Mouse (Mus musculus): ENCODE data around the gene Tssc4.

Gene Tssc4

GRCm38 (mm10) chr7:143046358-143046757 lies 22.7 kb upstream of the Tssc4 start:
- DNase-seq = no peak

GRCm38 (mm10) chr7:143049331-143049730 lies 19.7 kb upstream of the Tssc4 start:
- no peak for DNase-seq

- peak; percentile 59 for DNase-seq
Measured at GRCm38 (mm10) chr7:143049841-143050816, 18.9 kb upstream of the Tssc4 start.

- DNase-seq = peak; percentile 30
Measured at GRCm38 (mm10) chr7:143051316-143051715, 17.7 kb upstream of the Tssc4 start.

- peak; percentile 94 for DNase-seq
Measured at GRCm38 (mm10) chr7:143052626-143053007, 16.4 kb upstream of the Tssc4 start, which contains the start of gene Cd81. Gene Cd81, plus strand, starts transcription at chr7:143052739.

- peak; percentile 88 for DNase-seq
Measured at GRCm38 (mm10) chr7:143053008-143053899, 15.8 kb upstream of the Tssc4 start.

- peak; percentile 43 for DNase-seq
Measured at GRCm38 (mm10) chr7:143053961-143054611, 15.0 kb upstream of the Tssc4 start.

GRCm38 (mm10) chr7:143054612-143054965 lies 14.5 kb upstream of the Tssc4 start:
- no peak for DNase-seq

GRCm38 (mm10) chr7:143055001-143055400 lies 14.0 kb upstream of the Tssc4 start:
- peak; percentile 40 for DNase-seq

GRCm38 (mm10) chr7:143055499-143056186 lies 13.4 kb upstream of the Tssc4 start:
- DNase-seq = no peak

- no peak for DNase-seq
Measured at GRCm38 (mm10) chr7:143057023-143057422, 12.0 kb upstream of the Tssc4 start.

GRCm38 (mm10) chr7:143057667-143058220 lies 11.3 kb upstream of the Tssc4 start:
- DNase-seq = no peak

- peak; percentile 66 for DNase-seq
Measured at GRCm38 (mm10) chr7:143058221-143058697, 10.8 kb upstream of the Tssc4 start.

GRCm38 (mm10) chr7:143059202-143059870 lies 9.7 kb upstream of the Tssc4 start:
- no peak for DNase-seq

- DNase-seq = no peak
Measured at GRCm38 (mm10) chr7:143062704-143063103, 6.3 kb upstream of the Tssc4 start.

GRCm38 (mm10) chr7:143064226-143064625 lies 4.8 kb upstream of the Tssc4 start:
- DNase-seq = no peak

GRCm38 (mm10) chr7:143065692-143066091 lies 3.4 kb upstream of the Tssc4 start:
- DNase-seq = no peak

- no peak for DNase-seq
Measured at GRCm38 (mm10) chr7:143067469-143067868, 1.6 kb upstream of the Tssc4 start.

GRCm38 (mm10) chr7:143067897-143068296 lies 1.2 kb upstream of the Tssc4 start:
- no peak for DNase-seq

- DNase-seq = peak; percentile 80
Measured at GRCm38 (mm10) chr7:143068316-143068881, 650 bp upstream of the Tssc4 start.
